8 mouse cellular contexts compared by ENCODE assay signal in genomic region chr9:21799010-21799350, GRCm38 (mm10). TPM values are rescaled to one million over a fixed set of nuclear protein-coding genes. Genes with fewer than 3 reads are reported as not detected.
DNase-seq lines count a peak whose midpoint lies in the region; ATAC-seq and TF ChIP-seq lines count a peak whose summit lies in the region.

No protein-coding gene starts in this region.

- peaks cover 31% of the 10 kb centered on the region for H3K79me2 ChIP-seq in myocyte (ENCODE audit: control insufficient read depth, insufficient read depth)

- peak overlapping the region; percentile 88 for H3K4me3 ChIP-seq in kidney, embryonic 14.5 days (ENCODE audit: low read length)
- H3K4me3 ChIP-seq in embryonic facial prominence, embryonic 10.5 days = peak overlapping the region; percentile 72
- H3K4me3 ChIP-seq in intestine, embryonic 15.5 days (replicated peaks) = peak overlapping the region; percentile 70
- peak overlapping the region; percentile 95 for H3K4me3 ChIP-seq in myocyte

- peak overlapping the region; percentile 63 for H3K4me2 ChIP-seq in kidney, embryonic 14.5 days (replicated peaks; ENCODE audit: low read depth, low read length)
- H3K4me2 ChIP-seq in intestine, embryonic 15.5 days (replicated peaks) = peak overlapping the region; percentile 78
- H3K4me2 ChIP-seq in myocyte (ENCODE audit: low read depth) = peak overlapping the region; percentile 81

- H3K9me3 ChIP-seq in kidney, embryonic 14.5 days (ENCODE audit: control insufficient read depth, low read length) = no peaks in the 10 kb centered on the region
- H3K9me3 ChIP-seq in embryonic facial prominence, embryonic 10.5 days = no peaks in the 10 kb centered on the region
- H3K9me3 ChIP-seq in intestine, embryonic 15.5 days = no peaks in the 10 kb centered on the region

- no peak for ATAC-seq in kidney, embryonic 14.5 days (ENCODE audit: low FRiP score, low TSS enrichment)
- ATAC-seq in intestine, embryonic 15.5 days = peak; percentile 10; the same call in 1 of the 2 replicates

- peak overlapping the region; percentile 86 for H3ac ChIP-seq in myocyte (ENCODE audit: control insufficient read depth, insufficient read length)

- no peaks in the 10 kb centered on the region for H3K27me3 ChIP-seq in kidney, embryonic 14.5 days (ENCODE audit: control insufficient read depth, insufficient read depth, low read length)
- H3K27me3 ChIP-seq in embryonic facial prominence, embryonic 10.5 days (replicated peaks; ENCODE audit: low read depth, poor library complexity, severe bottlenecking) = no peaks in the 10 kb centered on the region
- H3K27me3 ChIP-seq in intestine, embryonic 15.5 days (replicated peaks) = no peaks in the 10 kb centered on the region
- H3K27me3 ChIP-seq in myocyte (ENCODE audit: control insufficient read depth, insufficient read depth, insufficient read length) = no peaks in the 10 kb centered on the region

- 50% methylated on average over 3 of the region's 3 CpGs for WGBS in kidney, embryonic 14.5 days
- 54% methylated on average over 3 of the region's 3 CpGs for WGBS in embryonic facial prominence, embryonic 10.5 days
- 43% methylated on average over 3 of the region's 3 CpGs for WGBS in intestine, embryonic 15.5 days

- no peak for DNase-seq in kidney, adult 11 months
- no peak for DNase-seq in embryonic facial prominence, embryonic 10.5 days (ENCODE audit: low spot score)
- no peak for DNase-seq in adrenal gland, adult 8-10 months
- no peak for DNase-seq in gastrocnemius, postnatal 10 days
- DNase-seq in c-Kit-positive CD71-positive TER-119-positive erythroid progenitor cells, embryonic 14.5 days (ENCODE audit: low spot score) = no peak

- no peak for TF ChIP-seq POLR2A in myocyte (IDR thresholded peaks at IDR 0.05; ENCODE audit: insufficient read length, low read depth)

- H3K36me3 ChIP-seq in kidney, embryonic 14.5 days (ENCODE audit: control insufficient read depth, insufficient read depth, low read length) = peaks cover 28% of the 10 kb centered on the region
- peaks cover 50% of the 10 kb centered on the region for H3K36me3 ChIP-seq in embryonic facial prominence, embryonic 10.5 days (replicated peaks)
- peaks cover 20% of the 10 kb centered on the region for H3K36me3 ChIP-seq in intestine, embryonic 15.5 days
- H3K36me3 ChIP-seq in myocyte (ENCODE audit: control insufficient read depth, insufficient read depth) = peaks cover 3% of the 10 kb centered on the region

- peaks cover 20% of the 10 kb centered on the region for H3K4me1 ChIP-seq in kidney, embryonic 14.5 days (ENCODE audit: control insufficient read depth, insufficient read depth, low read length)
- peaks cover 50% of the 10 kb centered on the region for H3K4me1 ChIP-seq in embryonic facial prominence, embryonic 10.5 days
- H3K4me1 ChIP-seq in intestine, embryonic 15.5 days (replicated peaks) = peaks cover 29% of the 10 kb centered on the region

- H3K9ac ChIP-seq in kidney, embryonic 14.5 days (ENCODE audit: low read depth, low read length) = peak overlapping the region; percentile 89; the same call in 1 of the 2 replicates
- H3K9ac ChIP-seq in intestine, embryonic 15.5 days = peak overlapping the region; percentile 80; the same call in 1 of the 2 replicates

- no peak overlapping the region for H3K27ac ChIP-seq in kidney, embryonic 14.5 days (ENCODE audit: low read depth, low read length)
- H3K27ac ChIP-seq in embryonic facial prominence, embryonic 10.5 days (replicated peaks) = peak overlapping the region; percentile 96
- H3K27ac ChIP-seq in intestine, embryonic 15.5 days = peak overlapping the region; percentile 94; the same call in 1 of the 2 replicates

TF ChIP-seq in myocyte, 11 proteins besides CTCF, POLR2A, EP300 and RAD21:
- TF ChIP-seq CEBPB (IDR thresholded peaks at IDR 0.05; ENCODE audit: insufficient read depth, poor library complexity, severe bottlenecking) = no peak
- no peak for TF ChIP-seq E2F4 (IDR thresholded peaks at IDR 0.05; ENCODE audit: insufficient read depth)
- no peak for TF ChIP-seq TCF3 (IDR thresholded peaks at IDR 0.05; ENCODE audit: insufficient read length, low read depth)
- no peak for TF ChIP-seq POLR2AphosphoS2 (IDR thresholded peaks at IDR 0.05; ENCODE audit: insufficient read length, low read depth)
- peak; percentile 51 for TF ChIP-seq USF1 (IDR thresholded peaks at IDR 0.05; ENCODE audit: low read depth)

RNA-seq across cellular contexts. Expression of gene Kank2, which starts 0.4 kb away (rescaled TPM):
- 9.4 and 14.3 TPM in 2 replicates for polyA plus RNA-seq in kidney, embryonic 14.5 days (2014; fragmentation: Nextera tagmentation; extraction: Ambion mirVana)
- polyA plus RNA-seq in embryonic facial prominence, embryonic 10.5 days (2016; fragmentation: Nextera tagmentation; extraction: Ambion mirVana) = 15.3 and 17.8 TPM in 2 replicates
- polyA plus RNA-seq in intestine, embryonic 15.5 days (2015; fragmentation: Nextera tagmentation; extraction: Ambion mirVana) = 16.3 and 16.7 TPM in 2 replicates
- polyA plus RNA-seq in myocyte (2012; fragmentation: generic; extraction: Trizol) = 49.4 TPM
- total RNA-seq in adrenal gland, adult 8-10 months (2022) = 10 to 100 TPM; 35.0 to 58.9 (median 47.5) TPM
- total RNA-seq in gastrocnemius, postnatal 10 days (2021) = 10 to 100 TPM; 27.4 to 31.6 TPM

RNA-seq across cellular contexts. Expression of gene Angptl8, which starts 36.3 kb away (rescaled TPM):
- 2.6 and 3.4 TPM in 2 replicates for polyA plus RNA-seq in kidney, embryonic 14.5 days (2014; fragmentation: Nextera tagmentation; extraction: Ambion mirVana)
- polyA plus RNA-seq in embryonic facial prominence, embryonic 10.5 days (2016; fragmentation: Nextera tagmentation; extraction: Ambion mirVana) = 0.48 and 0.52 TPM in 2 replicates
- polyA plus RNA-seq in intestine, embryonic 15.5 days (2015; fragmentation: Nextera tagmentation; extraction: Ambion mirVana) = 8.2 and 12.0 TPM in 2 replicates
- polyA plus RNA-seq in myocyte (2012; fragmentation: generic; extraction: Trizol) = not detected
- 10 to 100 TPM in 2 of 4 experiments, 1 to 10 TPM in 2; 1.5 to 12.0 (median 7.7) TPM for total RNA-seq in adrenal gland, adult 8-10 months (2022)
- under 1 TPM in 1 of 2 experiments, not detected in 1; 0.43 TPM for total RNA-seq in gastrocnemius, postnatal 10 days (2021)

RNA-seq across cellular contexts. Expression of gene Spc24, which starts 38.9 kb away (rescaled TPM):
- polyA plus RNA-seq in kidney, embryonic 14.5 days (2014; fragmentation: Nextera tagmentation; extraction: Ambion mirVana) = 139 and 150 TPM in 2 replicates
- 187 TPM in 2 replicates for polyA plus RNA-seq in embryonic facial prominence, embryonic 10.5 days (2016; fragmentation: Nextera tagmentation; extraction: Ambion mirVana)
- polyA plus RNA-seq in intestine, embryonic 15.5 days (2015; fragmentation: Nextera tagmentation; extraction: Ambion mirVana) = 94.2 and 107 TPM in 2 replicates
- 31.0 TPM for polyA plus RNA-seq in myocyte (2012; fragmentation: generic; extraction: Trizol)
- total RNA-seq in adrenal gland, adult 8-10 months (2022) = 1 to 10 TPM in 3 of 4 experiments, under 1 TPM in 1; 0.32 to 4.9 (median 2.1) TPM
- total RNA-seq in gastrocnemius, postnatal 10 days (2021) = 1 to 10 TPM; 6.1 to 7.3 TPM

RNA-seq across cellular contexts. Expression of gene Dock6, which starts 53.5 kb away (rescaled TPM):
- 31.9 and 39.7 TPM in 2 replicates for polyA plus RNA-seq in kidney, embryonic 14.5 days (2014; fragmentation: Nextera tagmentation; extraction: Ambion mirVana)
- polyA plus RNA-seq in embryonic facial prominence, embryonic 10.5 days (2016; fragmentation: Nextera tagmentation; extraction: Ambion mirVana) = 27.2 and 28.0 TPM in 2 replicates
- polyA plus RNA-seq in intestine, embryonic 15.5 days (2015; fragmentation: Nextera tagmentation; extraction: Ambion mirVana) = 26.9 and 30.7 TPM in 2 replicates
- 20.3 TPM for polyA plus RNA-seq in myocyte (2012; fragmentation: generic; extraction: Trizol)
- 10 to 100 TPM; 34.3 to 80.5 (median 56.4) TPM for total RNA-seq in adrenal gland, adult 8-10 months (2022)
- 10 to 100 TPM; 26.9 to 32.9 TPM for total RNA-seq in gastrocnemius, postnatal 10 days (2021)
